ENCODE assay signal across 20 mouse cellular contexts in genomic region chr1:167083181-167083580, GRCm38 (mm10).
DNase-seq lines count a peak whose midpoint lies in the region; ATAC-seq and TF ChIP-seq lines count a peak whose summit lies in the region.
"Had no signal": no experiment of that assay in that cellular context is flagged by ENCODE, and none has a peak within 500 bp of the region (broad histone marks: within the 10 kb centered on the region; RNA-seq: fewer than 3 reads in every experiment).

No protein-coding gene starts in this region.

- no peak for ATAC-seq in hindbrain, postnatal 0 days
- ATAC-seq in forebrain, embryonic 14.5 days: no peak
- ATAC-seq in midbrain, embryonic 11.5 days (ENCODE audit: low FRiP score): no peak
- no peak for ATAC-seq in neural tube, embryonic 14.5 days (ENCODE audit: low read depth)
- ATAC-seq in frontal cortex, adult (ENCODE audit: low TSS enrichment): no peak
- ATAC-seq: intestine, postnatal 0 days had no signal

- peaks cover 7% of the 10 kb centered on the region; the same call in 1 of the 2 replicates for H3K36me3 ChIP-seq in hindbrain, embryonic 10.5 days
- H3K36me3 ChIP-seq in hindbrain, postnatal 0 days (ENCODE audit: insufficient read depth, low read length): no peaks in the 10 kb centered on the region
- H3K36me3 ChIP-seq in forebrain, embryonic 14.5 days (ENCODE audit: control insufficient read depth, insufficient read depth, low read length): peaks cover 4% of the 10 kb centered on the region; the same call in 1 of the 2 replicates
- no peaks in the 10 kb centered on the region for H3K36me3 ChIP-seq in midbrain, embryonic 11.5 days (ENCODE audit: control insufficient read depth, insufficient read depth, low read length)
- no peaks in the 10 kb centered on the region for H3K36me3 ChIP-seq in neural tube, embryonic 14.5 days (ENCODE audit: control insufficient read depth, insufficient read depth, low read length)
- H3K36me3 ChIP-seq: embryonic facial prominence, embryonic 12.5 days; heart, embryonic 13.5 days; limb, embryonic 13.5 days; liver, embryonic 15.5 days had no signal

- WGBS in hindbrain, embryonic 10.5 days: 80% methylated on average over 2 of the region's 2 CpGs
- WGBS in hindbrain, postnatal 0 days: 58% methylated on average over 2 of the region's 2 CpGs
- WGBS in forebrain, embryonic 14.5 days: 6% methylated on average over 2 of the region's 2 CpGs
- WGBS in midbrain, embryonic 11.5 days: 78% methylated on average over 2 of the region's 2 CpGs
- 20% methylated on average over 2 of the region's 2 CpGs for WGBS in neural tube, embryonic 14.5 days

- H3K4me3 ChIP-seq in hindbrain, embryonic 10.5 days: no peak overlapping the region
- no peak overlapping the region for H3K4me3 ChIP-seq in hindbrain, postnatal 0 days (ENCODE audit: low read length)
- H3K4me3 ChIP-seq in forebrain, embryonic 14.5 days (ENCODE audit: low read depth, low read length): no peak overlapping the region
- no peak overlapping the region for H3K4me3 ChIP-seq in midbrain, embryonic 11.5 days (ENCODE audit: low read depth, low read length)
- no peak overlapping the region for H3K4me3 ChIP-seq in neural tube, embryonic 14.5 days (ENCODE audit: low read depth, low read length)
- H3K4me3 ChIP-seq: embryonic facial prominence, embryonic 12.5 days; heart, embryonic 13.5 days; layer of hippocampus, adult 2 months; limb, embryonic 13.5 days; liver, embryonic 15.5 days; myocyte had no signal

- H3K4me1 ChIP-seq in hindbrain, embryonic 10.5 days (replicated peaks): peaks cover 21% of the 10 kb centered on the region
- H3K4me1 ChIP-seq in hindbrain, postnatal 0 days (ENCODE audit: insufficient read depth, low read length): no peaks in the 10 kb centered on the region
- H3K4me1 ChIP-seq in forebrain, embryonic 14.5 days (ENCODE audit: control insufficient read depth, insufficient read depth, low read length): peaks cover 21% of the 10 kb centered on the region; the same call in 1 of the 2 replicates
- H3K4me1 ChIP-seq in midbrain, embryonic 11.5 days (ENCODE audit: control insufficient read depth, insufficient read depth, low read length): peaks cover 6% of the 10 kb centered on the region; the same call in 1 of the 2 replicates
- peaks cover 13% of the 10 kb centered on the region; the same call in 1 of the 2 replicates for H3K4me1 ChIP-seq in neural tube, embryonic 14.5 days (ENCODE audit: control insufficient read depth, insufficient read depth, low read length)
- H3K4me1 ChIP-seq: embryonic facial prominence, embryonic 12.5 days; heart, embryonic 13.5 days; limb, embryonic 13.5 days; liver, embryonic 15.5 days had no signal

- H3K9ac ChIP-seq in hindbrain, postnatal 0 days (replicated peaks; ENCODE audit: low read length): no peak overlapping the region
- no peak overlapping the region for H3K9ac ChIP-seq in forebrain, embryonic 14.5 days (ENCODE audit: low read length)
- no peak overlapping the region for H3K9ac ChIP-seq in midbrain, embryonic 11.5 days (ENCODE audit: low read length)
- no peak overlapping the region for H3K9ac ChIP-seq in neural tube, embryonic 14.5 days (replicated peaks; ENCODE audit: low read depth, low read length)
- H3K9ac ChIP-seq: embryonic facial prominence, embryonic 12.5 days; heart, embryonic 13.5 days; limb, embryonic 13.5 days; liver, embryonic 15.5 days had no signal

- H3K9me3 ChIP-seq in hindbrain, embryonic 10.5 days: no peaks in the 10 kb centered on the region
- no peaks in the 10 kb centered on the region for H3K9me3 ChIP-seq in hindbrain, postnatal 0 days (ENCODE audit: low read length)
- H3K9me3 ChIP-seq in forebrain, embryonic 14.5 days (replicated peaks; ENCODE audit: control insufficient read depth, low read length): no peaks in the 10 kb centered on the region
- no peaks in the 10 kb centered on the region for H3K9me3 ChIP-seq in midbrain, embryonic 11.5 days (ENCODE audit: control insufficient read depth, low read length)
- H3K9me3 ChIP-seq in neural tube, embryonic 14.5 days (ENCODE audit: control insufficient read depth, low read length): no peaks in the 10 kb centered on the region
- H3K9me3 ChIP-seq: embryonic facial prominence, embryonic 12.5 days; heart, embryonic 13.5 days; limb, embryonic 13.5 days; liver, embryonic 15.5 days had no signal

- H3K4me2 ChIP-seq in hindbrain, postnatal 0 days (ENCODE audit: low read depth, low read length): no peak overlapping the region
- no peak overlapping the region for H3K4me2 ChIP-seq in forebrain, embryonic 14.5 days (ENCODE audit: low read length)
- no peak overlapping the region for H3K4me2 ChIP-seq in midbrain, embryonic 11.5 days
- H3K4me2 ChIP-seq in neural tube, embryonic 14.5 days (ENCODE audit: low read depth, low read length): no peak overlapping the region
- H3K4me2 ChIP-seq: embryonic facial prominence, embryonic 12.5 days; heart, embryonic 13.5 days; limb, embryonic 13.5 days; liver, embryonic 15.5 days had no signal

- H3K27ac ChIP-seq in hindbrain, embryonic 10.5 days: peak overlapping the region; percentile 4
- H3K27ac ChIP-seq in hindbrain, postnatal 0 days: no peak overlapping the region
- peak overlapping the region; percentile 78; the same call in 1 of the 2 replicates for H3K27ac ChIP-seq in forebrain, embryonic 14.5 days (ENCODE audit: low read depth, low read length)
- peak overlapping the region; percentile 35 for H3K27ac ChIP-seq in midbrain, embryonic 11.5 days (ENCODE audit: low read depth, low read length)
- H3K27ac ChIP-seq in neural tube, embryonic 14.5 days (ENCODE audit: low read depth, low read length): 0 out of 2 replicates have a peak overlapping the region, but pooled peaks have one; percentile 50
- H3K27ac ChIP-seq: embryonic facial prominence, embryonic 12.5 days; heart, embryonic 13.5 days; kidney, postnatal 0 days; layer of hippocampus, adult 2 months; limb, embryonic 13.5 days; liver, embryonic 15.5 days had no signal

- DNase-seq in hindbrain, embryonic 10.5 days (ENCODE audit: low spot score): no peak
- DNase-seq in hindbrain, postnatal 0 days (ENCODE audit: low spot score): no peak
- DNase-seq in forebrain, embryonic 14.5 days (ENCODE audit: low spot score): no peak
- peak; percentile 81 for DNase-seq in midbrain, embryonic 11.5 days (ENCODE audit: low spot score, missing footprints)
- DNase-seq in right cerebral cortex, postnatal 14 days: no peak
- DNase-seq: cerebellum, adult 2 months; heart, adult 11 months; heart, postnatal 4 days; right cerebral cortex, postnatal 4 days; thymus, postnatal 36 days had no signal

- TF ChIP-seq CTCF in hindbrain, postnatal 0 days (IDR thresholded peaks at IDR 0.05; ENCODE audit: low read depth): no peak

- H3K27me3 ChIP-seq in hindbrain, embryonic 10.5 days (ENCODE audit: insufficient read depth, poor library complexity, severe bottlenecking): no peaks in the 10 kb centered on the region
- no peaks in the 10 kb centered on the region for H3K27me3 ChIP-seq in hindbrain, postnatal 0 days (ENCODE audit: insufficient read depth, low read length)
- H3K27me3 ChIP-seq in forebrain, embryonic 14.5 days (replicated peaks; ENCODE audit: control insufficient read depth, insufficient read depth, low read length): no peaks in the 10 kb centered on the region
- H3K27me3 ChIP-seq in midbrain, embryonic 11.5 days (ENCODE audit: control insufficient read depth, insufficient read depth, low read length): no peaks in the 10 kb centered on the region
- no peaks in the 10 kb centered on the region for H3K27me3 ChIP-seq in neural tube, embryonic 14.5 days (ENCODE audit: control insufficient read depth, insufficient read depth, low read length)
- H3K27me3 ChIP-seq: embryonic facial prominence, embryonic 12.5 days; heart, embryonic 13.5 days; limb, embryonic 13.5 days; liver, embryonic 15.5 days had no signal
